Mouse (Mus musculus) kidney, postnatal 0 days (tissue): Measurements from ENCODE around the gene Ppard. TPM values are rescaled to one million over a fixed set of nuclear protein-coding genes. Genes with fewer than 3 reads are reported as not detected.
A peak's percentile ranks its signal among the peaks of the same experiment; 100 is the strongest.

Experiments
- ATAC-seq: fragments of 200-750 bp; cut with Nextera tagmentation; replicated peaks from 2 replicates; pipeline ENCODE4 v1.8.0; 2017; ENCODE audit warnings: low read depth, moderate number of reproducible peaks, moderate TSS enrichment, moderate library complexity; ENCODE audit not compliant: low FRiP score
- DNase-seq: peaks from one replicate; pipeline ENCODE4 v3.0.0-alpha.2; 2016; ENCODE audit warnings: low spot score
- H3K27ac ChIP-seq: fragments of 300-500 bp; sonication (generic); 2 replicates; pipeline ENCODE4 v1.5.1; 2014; ENCODE audit warnings: mild to moderate bottlenecking
- H3K27me3 ChIP-seq: fragments of 300-500 bp; sonication (generic); 2 replicates; pipeline ENCODE4 v1.6.1; 2014; ENCODE audit warnings: low read length, mixed read lengths; ENCODE audit not compliant: insufficient read depth
- H3K36me3 ChIP-seq: fragments of 300-500 bp; sonication (generic); 2 replicates; pipeline ENCODE4 v1.6.1; 2014; ENCODE audit warnings: low read length, mixed read lengths; ENCODE audit not compliant: insufficient read depth
- H3K4me1 ChIP-seq: fragments of 300-500 bp; sonication (generic); replicated peaks from 2 replicates; pipeline ENCODE4 v1.6.1; 2014; ENCODE audit warnings: antibody characterized with exemption, low read length, mixed read lengths; ENCODE audit not compliant: insufficient read depth
- H3K4me2 ChIP-seq: fragments of 300-500 bp; sonication (generic); 2 replicates; pipeline ENCODE4 v1.6.1; 2014; ENCODE audit warnings: mild to moderate bottlenecking, low read length, moderate library complexity, mixed read lengths
- H3K4me3 ChIP-seq: fragments of 300-500 bp; sonication (generic); replicated peaks from 2 replicates; pipeline ENCODE4 v1.5.1; 2014; ENCODE audit warnings: low read depth, low read length
- H3K9ac ChIP-seq: fragments of 300-500 bp; sonication (generic); 2 replicates; pipeline ENCODE4 v1.6.1; 2014; ENCODE audit warnings: low read depth, low read length
- H3K9me3 ChIP-seq: fragments of 300-500 bp; sonication (generic); replicated peaks from 2 replicates; pipeline ENCODE4 v1.6.1; 2016; ENCODE audit warnings: low read length, inconsistent platforms, mixed read lengths
- CTCF ChIP-seq: IDR thresholded peaks from 2 replicates; pipeline ENCODE4 v1.5.1; 2016; ENCODE audit warnings: antibody characterized with exemption, low read depth, mild to moderate bottlenecking, moderate library complexity
- WGBS: fragments of 180-500 bp; shearing (Covaris S2); extraction: QIAGEN DNeasy Blood & Tissue Kit; methylation state at CpG from one replicate; pipeline ENCODE4 v1.1.7; 2014; 5-methylcytosine and 5-hydroxymethylcytosine counted together
- polyA plus RNA-seq: library from polyadenylated mRNA; unstranded; fragments of >200 nt; fragmentation: Nextera tagmentation; extraction: Ambion mirVana; gene quantifications from 2 replicates; pipeline ENCODE4 v1.2.1, GENCODE M21; 2015

The Ppard gene
- polyA plus RNA-seq, 1 experiment from 2014 or later = 2.0 TPM

DNA sequence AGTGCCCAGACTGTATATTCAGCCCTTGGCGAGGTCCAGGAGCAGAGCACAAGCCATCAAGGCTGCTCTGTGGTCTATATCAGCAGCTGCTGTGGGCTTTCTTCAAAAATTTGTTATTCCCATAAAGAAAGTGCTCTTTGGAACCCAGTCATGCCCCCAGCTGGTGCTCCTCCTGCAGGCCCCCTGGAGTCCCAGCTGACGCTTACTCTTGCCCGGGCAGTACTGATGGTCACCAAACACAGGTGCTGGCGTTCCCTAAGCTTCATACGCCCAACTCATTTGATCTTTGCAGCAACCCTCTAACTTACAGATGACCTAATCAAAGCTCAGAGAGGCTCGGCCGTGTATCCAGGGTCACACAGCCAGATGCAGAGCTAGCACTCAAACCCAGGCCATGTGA is 105.0 kb downstream of the Ppard start:
- Histone ChIP-seq H3K9ac (no peak overlapping the region), H3K36me3 (peaks cover 24% of the 10 kb centered on the region; the same call in 1 of the 2 replicates)

DNA sequence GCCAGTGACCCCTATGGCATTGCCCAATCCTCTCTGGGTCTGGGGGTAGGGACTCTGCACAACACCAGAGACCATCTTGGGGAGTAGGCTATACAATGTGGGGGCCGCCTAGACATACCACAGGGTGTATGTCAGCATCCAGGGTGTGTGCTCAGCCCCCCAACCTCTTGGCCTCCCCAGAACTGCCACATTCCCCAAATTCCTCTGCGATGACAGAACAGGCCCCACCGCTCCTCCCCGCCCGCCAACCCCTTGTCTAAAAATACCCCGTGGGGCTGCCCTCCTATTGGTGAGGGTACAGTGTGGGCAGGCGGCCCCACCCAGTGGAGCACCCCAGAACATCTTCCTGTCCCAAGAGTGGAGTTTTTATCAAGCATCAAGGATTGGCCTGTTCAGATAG is 108.1 kb downstream of the Ppard start:
- Histone ChIP-seq H3K4me2 (peak overlapping the region; percentile 34), H3K4me3 (no peak overlapping the region), H3K9ac (peak overlapping the region; percentile 31; the same call in 1 of the 2 replicates), H3K36me3 (peaks cover 16% of the 10 kb centered on the region; the same call in 1 of the 2 replicates), H3K4me1 (peaks cover 25% of the 10 kb centered on the region), H3K27ac (peak overlapping the region; percentile 33; the same call in 1 of the 2 replicates), H3K9me3 (no peaks in the 10 kb centered on the region), H3K27me3 (no peaks in the 10 kb centered on the region)
- DNase-seq (no peak), ATAC-seq (0 out of 2 replicates have a peak, but pooled peaks have one; percentile 0)
- 70% methylated on average over 7 of the region's 7 CpGs for WGBS
- TF ChIP-seq CTCF = no peak

More for the DNA sequence above, 105.0 kb downstream of the Ppard start:
- H3K27ac ChIP-seq = no peak overlapping the region
- ATAC-seq (no peak), DNase-seq (no peak)
- H3K4me3 ChIP-seq = no peak overlapping the region
- H3K27me3 ChIP-seq = no peaks in the 10 kb centered on the region
- peaks cover 23% of the 10 kb centered on the region for H3K4me1 ChIP-seq
- no peak for TF ChIP-seq CTCF
- no peaks in the 10 kb centered on the region for H3K9me3 ChIP-seq
- no peak overlapping the region for H3K4me2 ChIP-seq
- WGBS = 85% methylated on average over 7 of the region's 7 CpGs

DNA sequence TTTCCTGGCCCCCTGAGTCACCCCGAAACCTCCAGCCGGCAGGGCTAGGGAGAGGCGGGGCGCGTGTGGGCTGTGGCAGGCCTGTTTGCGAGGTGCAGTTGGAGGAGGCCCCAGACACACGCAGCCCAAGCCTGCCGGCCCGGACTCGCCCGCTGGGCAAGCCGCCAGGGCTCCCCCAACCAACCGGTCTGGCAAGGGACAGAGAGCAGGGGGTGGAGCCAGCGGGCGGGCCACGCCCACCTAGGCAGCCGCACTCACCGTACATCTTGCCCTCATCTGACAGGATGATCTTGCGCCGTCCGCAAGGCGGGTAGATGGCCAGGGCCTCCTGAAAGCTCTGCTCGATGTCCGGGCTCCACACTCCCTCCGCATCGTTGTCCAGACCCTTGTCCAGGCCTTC is 108.6 kb downstream of the Ppard start:
- Histone ChIP-seq H3K36me3 (peaks cover 16% of the 10 kb centered on the region; the same call in 1 of the 2 replicates), H3K9ac (peak overlapping the region; percentile 31), H3K4me2 (peak overlapping the region; percentile 34), H3K9me3 (no peaks in the 10 kb centered on the region), H3K4me1 (peaks cover 30% of the 10 kb centered on the region), H3K27ac (peak overlapping the region; percentile 33; the same call in 1 of the 2 replicates), H3K4me3 (no peak overlapping the region), H3K27me3 (no peaks in the 10 kb centered on the region)
- WGBS = 13% methylated on average over 26 of the region's 26 CpGs
- ATAC-seq = peak; percentile 73
- DNase-seq = peak; percentile 78
- 0 out of 2 replicates have a peak, but pooled peaks have one; percentile 4 for TF ChIP-seq CTCF

DNA sequence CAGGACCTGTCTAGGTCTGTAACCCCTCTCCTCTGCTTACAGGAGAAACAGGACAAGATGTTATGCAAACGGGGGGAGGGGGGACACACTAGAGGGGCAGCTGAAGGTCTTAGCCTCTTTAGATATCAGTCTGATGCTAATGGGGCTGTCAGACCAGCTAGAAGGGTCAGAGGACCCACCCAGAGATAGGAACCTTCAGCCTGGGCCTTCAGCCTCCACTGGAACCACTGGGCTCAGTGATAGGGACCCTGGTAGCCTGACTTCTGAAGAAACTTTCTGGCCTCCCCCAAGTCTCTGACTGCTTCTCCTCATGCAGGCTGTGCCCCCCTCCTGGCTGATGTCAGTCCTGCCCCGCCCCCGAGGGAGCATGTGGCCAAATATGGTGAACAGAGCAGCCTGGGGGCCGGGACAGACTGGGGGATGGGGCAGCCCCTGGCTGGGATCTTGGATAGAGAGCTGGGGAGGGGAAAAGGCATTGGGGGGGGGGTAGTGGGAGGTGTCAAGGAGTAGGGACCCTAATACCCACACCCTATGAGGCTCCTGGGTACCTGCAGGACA is 111.6 kb downstream of the Ppard start:
- WGBS = 21% methylated on average over 4 of the region's 4 CpGs
- Histone ChIP-seq H3K4me2 (no peak overlapping the region), H3K9ac (peak overlapping the region; percentile 36; the same call in 1 of the 2 replicates), H3K27me3 (no peaks in the 10 kb centered on the region), H3K27ac (no peak overlapping the region), H3K36me3 (0 out of 2 replicates have a peak, but pooled peaks cover 6% of the 10 kb centered on the region), H3K9me3 (no peaks in the 10 kb centered on the region), H3K4me3 (no peak overlapping the region), H3K4me1 (peaks cover 49% of the 10 kb centered on the region)
- no peak for DNase-seq
- no peak for TF ChIP-seq CTCF
- ATAC-seq = no peak

DNA sequence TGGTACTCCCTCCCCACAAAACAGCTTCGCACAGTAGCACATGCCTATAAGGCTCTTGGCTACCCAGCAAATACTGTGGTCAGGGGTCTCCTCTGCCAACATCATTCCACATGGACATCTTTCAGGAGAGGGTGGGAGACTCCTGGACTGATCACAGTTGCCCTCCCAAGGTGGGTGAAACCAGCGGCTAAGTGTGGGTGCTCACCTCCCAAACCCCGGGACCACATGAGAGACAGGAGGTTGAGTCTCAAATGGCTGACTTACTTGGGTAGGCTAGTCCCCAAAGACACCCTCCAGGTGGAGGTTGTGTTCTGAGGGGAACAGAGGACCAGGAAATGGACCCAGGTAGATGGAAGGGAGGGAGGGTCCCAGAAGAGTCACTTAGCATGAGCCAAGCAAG is 112.2 kb downstream of the Ppard start:
- peak overlapping the region; percentile 42; the same call in 1 of the 2 replicates for H3K4me2 ChIP-seq
- H3K27me3 ChIP-seq = no peaks in the 10 kb centered on the region
- no peak overlapping the region for H3K4me3 ChIP-seq
- H3K36me3 ChIP-seq = 0 out of 2 replicates have a peak, but pooled peaks cover 4% of the 10 kb centered on the region
- H3K9ac ChIP-seq = no peak overlapping the region
- H3K9me3 ChIP-seq = no peaks in the 10 kb centered on the region
- TF ChIP-seq CTCF = no peak
- WGBS = 57% methylated on average over 3 of the region's 3 CpGs
- peak overlapping the region; percentile 86 for H3K27ac ChIP-seq
- no peak for DNase-seq
- no peak for ATAC-seq
- H3K4me1 ChIP-seq = peaks cover 51% of the 10 kb centered on the region

DNA sequence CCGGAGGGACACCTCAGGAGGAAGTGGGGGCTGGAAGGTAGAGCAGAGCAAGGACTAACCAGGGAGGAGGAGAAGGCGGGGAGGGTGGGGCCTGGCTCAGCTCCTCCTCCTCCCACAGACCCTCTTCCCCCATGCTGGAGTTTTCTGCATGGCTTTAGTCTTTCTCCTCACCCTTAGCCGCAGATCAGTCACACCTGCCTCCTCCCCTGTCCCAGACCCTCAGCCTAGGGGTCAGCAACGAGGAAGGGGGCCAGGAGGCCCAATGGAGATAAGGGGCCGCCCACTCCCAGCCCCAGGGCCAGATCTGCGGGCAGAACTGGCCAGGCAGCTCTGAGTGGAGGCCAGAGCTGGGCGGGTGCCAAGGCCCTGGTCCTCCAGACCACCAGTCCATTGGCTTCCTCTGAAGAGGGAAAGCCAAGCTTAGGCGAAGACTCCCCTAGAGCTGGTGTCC is 112.8 kb downstream of the Ppard start:
- Histone ChIP-seq H3K27ac (peak overlapping the region; percentile 86), H3K36me3 (no peaks in the 10 kb centered on the region), H3K4me2 (peak overlapping the region; percentile 42), H3K4me3 (no peak overlapping the region), H3K4me1 (peaks cover 51% of the 10 kb centered on the region), H3K27me3 (no peaks in the 10 kb centered on the region), H3K9me3 (no peaks in the 10 kb centered on the region), H3K9ac (0 out of 2 replicates have a peak overlapping the region, but pooled peaks have one; percentile 36)
- WGBS = 14% methylated on average over 8 of the region's 8 CpGs
- TF ChIP-seq CTCF = no peak
- ATAC-seq (no peak), DNase-seq (no peak)
